In the genomic region with DNA sequence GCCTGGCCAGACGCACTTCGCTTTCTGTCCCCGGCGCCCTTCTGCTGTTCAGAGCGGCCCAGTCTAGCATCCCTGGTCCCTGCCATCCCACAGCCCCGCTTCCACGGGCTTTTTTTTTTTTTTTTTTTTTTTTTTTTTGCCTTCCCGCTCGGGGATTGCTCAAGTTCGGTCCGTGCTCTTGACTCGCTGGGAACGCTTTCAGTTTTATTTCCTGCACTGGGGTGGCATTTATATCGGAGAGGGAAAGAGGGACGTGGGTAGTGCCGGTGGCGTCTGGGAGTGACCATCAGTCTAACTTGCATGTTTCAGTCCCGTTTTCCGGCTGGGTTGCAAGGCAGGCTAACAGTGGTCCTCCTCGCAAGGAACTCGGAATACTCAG, we compare ENCODE assay signal across 8 mouse cellular contexts. TPM values are rescaled to one million over a fixed set of nuclear protein-coding genes. Genes with fewer than 3 reads are reported as not detected.
DNase-seq lines count a peak whose midpoint lies in the region; ATAC-seq and TF ChIP-seq lines count a peak whose summit lies in the region.

No protein-coding gene starts in this region.

- H3K4me3 ChIP-seq in lung, adult 2 months (replicated peaks; ENCODE audit: extremely low read depth, low read depth, low read length), result peak overlapping the region; percentile 78
- peak overlapping the region; percentile 87 for H3K4me3 ChIP-seq in forebrain, postnatal 0 days (ENCODE audit: low read depth, low read length)
- peak overlapping the region; percentile 87 for H3K4me3 ChIP-seq in liver, embryonic 11.5 days (ENCODE audit: low read depth, low read length)
- H3K4me3 ChIP-seq in neural tube, embryonic 12.5 days, result peak overlapping the region; percentile 72

- no peak for DNase-seq in lung, adult 2 months
- no peak for DNase-seq in lung, postnatal 14 days
- DNase-seq in embryo, embryonic 10 days (ENCODE audit: low spot score), result peak; percentile 29
- no peak for DNase-seq in forebrain, postnatal 0 days
- DNase-seq in liver, embryonic 11.5 days (ENCODE audit: low spot score), result no peak
- no peak for DNase-seq in adrenal gland, postnatal 14 days
- no peak for DNase-seq in adrenal gland, adult 2 months

- no peaks in the 10 kb centered on the region for H3K9me3 ChIP-seq in forebrain, postnatal 0 days (ENCODE audit: low read length)
- no peaks in the 10 kb centered on the region for H3K9me3 ChIP-seq in liver, embryonic 11.5 days (ENCODE audit: control insufficient read depth, low read length)
- H3K9me3 ChIP-seq in neural tube, embryonic 12.5 days, result no peaks in the 10 kb centered on the region

- no peaks in the 10 kb centered on the region; the same call in 1 of the 2 replicates for H3K4me1 ChIP-seq in lung, adult 2 months (ENCODE audit: control insufficient read depth, insufficient read depth, low read length)
- peaks cover 12% of the 10 kb centered on the region for H3K4me1 ChIP-seq in forebrain, postnatal 0 days (ENCODE audit: insufficient read depth)
- peaks cover 5% of the 10 kb centered on the region; the same call in 1 of the 2 replicates for H3K4me1 ChIP-seq in liver, embryonic 11.5 days (replicated peaks; ENCODE audit: control insufficient read depth, insufficient read depth, low read length)
- peaks cover 18% of the 10 kb centered on the region for H3K4me1 ChIP-seq in neural tube, embryonic 12.5 days

- H3K27ac ChIP-seq in forebrain, postnatal 0 days (ENCODE audit: low read depth, low read length), result peak overlapping the region; percentile 93
- H3K27ac ChIP-seq in liver, embryonic 11.5 days (ENCODE audit: low read depth, low read length), result peak overlapping the region; percentile 97
- peak overlapping the region; percentile 84 for H3K27ac ChIP-seq in neural tube, embryonic 12.5 days

- H3K36me3 ChIP-seq in forebrain, postnatal 0 days (ENCODE audit: insufficient read depth), result no peaks in the 10 kb centered on the region
- H3K36me3 ChIP-seq in liver, embryonic 11.5 days (ENCODE audit: control insufficient read depth, insufficient read depth, low read length), result no peaks in the 10 kb centered on the region
- no peaks in the 10 kb centered on the region for H3K36me3 ChIP-seq in neural tube, embryonic 12.5 days

- no peak for TF ChIP-seq CTCF in lung, adult 2 months (IDR thresholded peaks at IDR 0.05; ENCODE audit: insufficient read depth, low read length)
- TF ChIP-seq CTCF in forebrain, postnatal 0 days (IDR thresholded peaks at IDR 0.05; ENCODE audit: low read depth), result no peak

- no peak for ATAC-seq in forebrain, postnatal 0 days
- ATAC-seq in liver, embryonic 11.5 days (replicated peaks; ENCODE audit: low FRiP score), result no peak
- no peak for ATAC-seq in neural tube, embryonic 12.5 days (ENCODE audit: low FRiP score, low read depth)

- TF ChIP-seq POLR2A in lung, adult 2 months (IDR thresholded peaks at IDR 0.05; ENCODE audit: borderline replicate concordance, extremely low read depth, low read depth, low read length), result no peak

- H3K9ac ChIP-seq in forebrain, postnatal 0 days, result peak overlapping the region; percentile 92
- H3K9ac ChIP-seq in liver, embryonic 11.5 days (ENCODE audit: low read depth, low read length), result peak overlapping the region; percentile 94
- peak overlapping the region; percentile 86 for H3K9ac ChIP-seq in neural tube, embryonic 12.5 days

- under 1% methylated on average over 21 of the region's 21 CpGs for WGBS in lung, adult 2 months
- WGBS in forebrain, postnatal 0 days, result under 1% methylated on average over 21 of the region's 21 CpGs
- 1% methylated on average over 20 of the region's 21 CpGs for WGBS in liver, embryonic 11.5 days
- 1% methylated on average over 21 of the region's 21 CpGs for WGBS in neural tube, embryonic 12.5 days

- H3K4me2 ChIP-seq in forebrain, postnatal 0 days (ENCODE audit: low read depth), result peak overlapping the region; percentile 59
- peak overlapping the region; percentile 62 for H3K4me2 ChIP-seq in liver, embryonic 11.5 days
- H3K4me2 ChIP-seq in neural tube, embryonic 12.5 days (replicated peaks), result peak overlapping the region; percentile 65

- no peaks in the 10 kb centered on the region for H3K27me3 ChIP-seq in forebrain, postnatal 0 days (ENCODE audit: insufficient read depth, low read length)
- H3K27me3 ChIP-seq in liver, embryonic 11.5 days (replicated peaks; ENCODE audit: control insufficient read depth, insufficient read depth, low read length), result no peaks in the 10 kb centered on the region
- no peaks in the 10 kb centered on the region for H3K27me3 ChIP-seq in neural tube, embryonic 12.5 days (replicated peaks)

RNA-seq across cellular contexts. Expression of gene Azi2, which starts 0.7 kb away (rescaled TPM):
- polyA plus RNA-seq in lung, adult 2 months (2012; rRNA removed), result 20.8 TPM in 2 replicates
- total RNA-seq in forebrain, postnatal 0 days (2014; rRNA removed), result 85.2 and 91.4 TPM in 2 replicates
- 44.9 and 57.6 TPM in 2 replicates for polyA plus RNA-seq in forebrain, postnatal 0 days (2015; fragmentation: Nextera tagmentation; extraction: Ambion mirVana)
- polyA plus RNA-seq in liver, embryonic 11.5 days (2014; fragmentation: Nextera tagmentation; extraction: Ambion mirVana), result 75.1 and 78.7 TPM in 2 replicates
- polyA plus RNA-seq in neural tube, embryonic 12.5 days (2016; fragmentation: Nextera tagmentation; extraction: Ambion mirVana), result 84.1 and 88.1 TPM in 2 replicates
- 78.4 and 83.7 TPM in 2 replicates for total RNA-seq in adrenal gland, postnatal 14 days (2021)
- 10 to 100 TPM; 68.6 to 76.7 TPM for total RNA-seq in adrenal gland, adult 2 months (2021)
- polyA plus RNA-seq in adrenal gland, adult 2 months (2012; rRNA removed), result 36.8 and 37.5 TPM in 2 replicates
